Comparison of ENCODE assay signal across 8 mouse cellular contexts in the genomic region with DNA sequence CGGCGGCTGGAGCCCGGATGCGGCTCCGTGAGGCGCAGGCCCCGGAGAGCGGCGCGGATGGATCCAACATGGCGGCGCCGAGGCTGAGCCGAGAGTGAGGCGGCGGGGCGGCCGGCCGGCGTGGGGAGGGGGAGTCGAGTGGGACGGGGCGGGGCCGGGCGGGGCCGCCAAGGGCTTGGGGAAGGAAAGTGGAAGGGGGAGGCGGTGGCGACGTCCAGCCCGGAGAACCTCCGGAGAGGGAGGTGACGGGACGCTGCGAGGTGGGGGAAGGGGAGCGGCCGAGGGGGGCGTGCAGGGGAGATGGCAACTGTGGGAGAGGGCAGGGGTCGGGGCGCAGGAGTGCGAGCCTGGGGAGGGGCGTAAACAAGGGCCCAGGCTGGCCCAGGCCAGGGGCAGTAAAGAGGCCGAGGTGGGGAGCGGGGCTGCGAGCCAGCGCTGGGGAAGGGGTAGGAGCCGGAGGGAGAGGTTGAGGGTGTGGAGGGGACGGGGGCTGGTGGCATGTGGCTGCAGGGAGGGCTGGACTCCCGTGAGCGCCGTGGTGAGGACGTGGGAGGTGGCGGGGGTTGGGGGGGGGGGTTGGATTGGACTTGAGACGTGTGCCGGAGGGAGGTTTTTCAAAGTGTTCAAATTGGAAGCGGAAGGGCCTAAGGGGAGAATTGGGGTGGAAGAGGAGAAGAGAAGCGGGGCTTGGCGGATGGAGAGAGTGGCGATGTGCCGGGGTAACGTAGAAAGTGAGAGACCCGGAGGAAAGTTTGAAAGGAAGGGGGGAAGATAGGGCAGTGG. TPM values are rescaled to one million over a fixed set of nuclear protein-coding genes. Genes with fewer than 3 reads are reported as not detected.
A peak's percentile ranks its signal among the peaks of the same experiment; 100 is the strongest.
DNase-seq lines count a peak whose midpoint lies in the region; ATAC-seq and TF ChIP-seq lines count a peak whose summit lies in the region.

No protein-coding gene starts in this region.

- H3K36me3 ChIP-seq in forebrain, postnatal 0 days (ENCODE audit: insufficient read depth), result peaks cover 1% of the 10 kb centered on the region
- H3K36me3 ChIP-seq in kidney, embryonic 15.5 days, result peaks cover 23% of the 10 kb centered on the region
- no peaks in the 10 kb centered on the region; the same call in 1 of the 2 replicates for H3K36me3 ChIP-seq in stomach, postnatal 0 days (ENCODE audit: control insufficient read depth, insufficient read depth, low read length)

- peak; percentile 45 for ATAC-seq in frontal cortex, adult (ENCODE audit: low TSS enrichment)
- ATAC-seq in forebrain, postnatal 0 days, result peak; percentile 83
- ATAC-seq in kidney, embryonic 15.5 days (replicated peaks; ENCODE audit: low FRiP score), result peak; percentile 93
- ATAC-seq in megakaryocyte progenitor cell, adult 5-6 weeks (replicated peaks; ENCODE audit: poor library complexity), result peak; percentile 56
- ATAC-seq in stomach, postnatal 0 days (ENCODE audit: low FRiP score, low TSS enrichment), result peak; percentile 84

- TF ChIP-seq EP300 in stomach, postnatal 0 days (optimal IDR thresholded peaks at IDR 0.05), result no peak

- WGBS in forebrain, postnatal 0 days, result 1% methylated on average over 48 of the region's 61 CpGs
- 2% methylated on average over 58 of the region's 61 CpGs for WGBS in kidney, embryonic 15.5 days
- WGBS in stomach, postnatal 0 days, result 1% methylated on average over 49 of the region's 61 CpGs

- H3K9me3 ChIP-seq in forebrain, postnatal 0 days (ENCODE audit: low read length), result no peaks in the 10 kb centered on the region
- no peaks in the 10 kb centered on the region for H3K9me3 ChIP-seq in kidney, embryonic 15.5 days (replicated peaks)
- H3K9me3 ChIP-seq in stomach, postnatal 0 days (ENCODE audit: control insufficient read depth, low read length), result no peaks in the 10 kb centered on the region

- no peak for TF ChIP-seq CTCF in forebrain, postnatal 0 days (IDR thresholded peaks at IDR 0.05; ENCODE audit: low read depth)
- no peak for TF ChIP-seq CTCF in stomach, postnatal 0 days (IDR thresholded peaks at IDR 0.05; ENCODE audit: low read depth)

- peak overlapping the region; percentile 74 for H3K4me2 ChIP-seq in forebrain, postnatal 0 days (ENCODE audit: low read depth)
- peak overlapping the region; percentile 77 for H3K4me2 ChIP-seq in kidney, embryonic 15.5 days
- peak overlapping the region; percentile 84 for H3K4me2 ChIP-seq in stomach, postnatal 0 days (replicated peaks; ENCODE audit: low read depth)

- peak overlapping the region; percentile 98 for H3K4me3 ChIP-seq in forebrain, postnatal 0 days (ENCODE audit: low read depth, low read length)
- peak overlapping the region; percentile 91 for H3K4me3 ChIP-seq in kidney, embryonic 15.5 days (replicated peaks)
- H3K4me3 ChIP-seq in stomach, postnatal 0 days (ENCODE audit: low read depth, low read length), result peak overlapping the region; percentile 88

- H3K27ac ChIP-seq in forebrain, postnatal 0 days (ENCODE audit: low read depth, low read length), result peak overlapping the region; percentile 99
- peak overlapping the region; percentile 100 for H3K27ac ChIP-seq in kidney, embryonic 15.5 days
- peak overlapping the region; percentile 99 for H3K27ac ChIP-seq in stomach, postnatal 0 days (replicated peaks)

- peak overlapping the region; percentile 98 for H3K9ac ChIP-seq in forebrain, postnatal 0 days
- peak overlapping the region; percentile 99 for H3K9ac ChIP-seq in kidney, embryonic 15.5 days
- H3K9ac ChIP-seq in stomach, postnatal 0 days (ENCODE audit: low read length), result peak overlapping the region; percentile 93

- no peak for DNase-seq in frontal cortex, postnatal 25 days (ENCODE audit: low spot score in 2 of 2)
- peak; percentile 49 for DNase-seq in CD4-positive helper T cell, adult 2 months (ENCODE audit: low read depth, low spot score)
- peak; percentile 63 for DNase-seq in cerebellum, adult 8-10 months
- DNase-seq in forebrain, postnatal 0 days, result peak; percentile 37
- no peak for DNase-seq in stomach, postnatal 0 days (ENCODE audit: low spot score)

- no peaks in the 10 kb centered on the region for H3K27me3 ChIP-seq in forebrain, postnatal 0 days (ENCODE audit: insufficient read depth, low read length)
- H3K27me3 ChIP-seq in kidney, embryonic 15.5 days, result no peaks in the 10 kb centered on the region
- H3K27me3 ChIP-seq in stomach, postnatal 0 days (ENCODE audit: control insufficient read depth, insufficient read depth, low read length), result no peaks in the 10 kb centered on the region

- H3K4me1 ChIP-seq in forebrain, postnatal 0 days (ENCODE audit: insufficient read depth), result peaks cover 23% of the 10 kb centered on the region
- H3K4me1 ChIP-seq in kidney, embryonic 15.5 days, result peaks cover 41% of the 10 kb centered on the region
- H3K4me1 ChIP-seq in stomach, postnatal 0 days (replicated peaks; ENCODE audit: control insufficient read depth, insufficient read depth), result 0 out of 2 replicates have a peak, but pooled peaks cover 4% of the 10 kb centered on the region

RNA-seq across cellular contexts. Expression of a gene that starts 0.7 kb away (rescaled TPM):
- 22.5 and 31.1 TPM in 2 replicates for total RNA-seq in forebrain, postnatal 0 days (2014; rRNA removed)
- 42.2 and 44.6 TPM in 2 replicates for polyA plus RNA-seq in forebrain, postnatal 0 days (2015; fragmentation: Nextera tagmentation; extraction: Ambion mirVana)
- 53.1 and 55.7 TPM in 2 replicates for polyA plus RNA-seq in kidney, embryonic 15.5 days (2015; fragmentation: Nextera tagmentation; extraction: Ambion mirVana)
- 24.6 and 25.4 TPM in 2 replicates for total RNA-seq in megakaryocyte progenitor cell, adult 5-6 weeks (2015)
- total RNA-seq in megakaryocyte progenitor cell, adult 5-6 weeks (2017), result 11.6 and 18.6 TPM in 2 replicates
- 32.8 and 36.3 TPM in 2 replicates for polyA plus RNA-seq in stomach, postnatal 0 days (2015; fragmentation: Nextera tagmentation; extraction: Ambion mirVana)

RNA-seq across cellular contexts. Expression of a gene that starts 15.8 kb away (rescaled TPM):
- total RNA-seq in forebrain, postnatal 0 days (2014; rRNA removed), result 44.9 and 47.6 TPM in 2 replicates
- polyA plus RNA-seq in forebrain, postnatal 0 days (2015; fragmentation: Nextera tagmentation; extraction: Ambion mirVana), result 42.1 and 48.1 TPM in 2 replicates
- polyA plus RNA-seq in kidney, embryonic 15.5 days (2015; fragmentation: Nextera tagmentation; extraction: Ambion mirVana), result 47.8 and 50.5 TPM in 2 replicates
- total RNA-seq in megakaryocyte progenitor cell, adult 5-6 weeks (2015), result 7.6 and 9.8 TPM in 2 replicates
- 31.7 and 34.1 TPM in 2 replicates for total RNA-seq in megakaryocyte progenitor cell, adult 5-6 weeks (2017)
- 41.7 and 41.8 TPM in 2 replicates for polyA plus RNA-seq in stomach, postnatal 0 days (2015; fragmentation: Nextera tagmentation; extraction: Ambion mirVana)

RNA-seq across cellular contexts. Expression of a gene that starts 15.8 kb away (rescaled TPM):
- total RNA-seq in forebrain, postnatal 0 days (2014; rRNA removed), result 18.2 and 27.0 TPM in 2 replicates
- polyA plus RNA-seq in forebrain, postnatal 0 days (2015; fragmentation: Nextera tagmentation; extraction: Ambion mirVana), result 143 and 146 TPM in 2 replicates
- polyA plus RNA-seq in kidney, embryonic 15.5 days (2015; fragmentation: Nextera tagmentation; extraction: Ambion mirVana), result 122 and 130 TPM in 2 replicates
- total RNA-seq in megakaryocyte progenitor cell, adult 5-6 weeks (2015), result 50.2 and 52.3 TPM in 2 replicates
- 35.5 and 52.3 TPM in 2 replicates for total RNA-seq in megakaryocyte progenitor cell, adult 5-6 weeks (2017)
- polyA plus RNA-seq in stomach, postnatal 0 days (2015; fragmentation: Nextera tagmentation; extraction: Ambion mirVana), result 68.8 and 71.1 TPM in 2 replicates

RNA-seq across cellular contexts. Expression of a gene that starts 31.0 kb away (rescaled TPM):
- total RNA-seq in forebrain, postnatal 0 days (2014; rRNA removed), result 4.3 and 5.0 TPM in 2 replicates
- 5.1 and 6.9 TPM in 2 replicates for polyA plus RNA-seq in forebrain, postnatal 0 days (2015; fragmentation: Nextera tagmentation; extraction: Ambion mirVana)
- 2.6 TPM in 2 replicates for polyA plus RNA-seq in kidney, embryonic 15.5 days (2015; fragmentation: Nextera tagmentation; extraction: Ambion mirVana)
- total RNA-seq in megakaryocyte progenitor cell, adult 5-6 weeks (2015), result 0.96 TPM in 1 of 2 replicates, not detected in the other
- 0.33 and 0.71 TPM in 2 replicates for total RNA-seq in megakaryocyte progenitor cell, adult 5-6 weeks (2017)
- polyA plus RNA-seq in stomach, postnatal 0 days (2015; fragmentation: Nextera tagmentation; extraction: Ambion mirVana), result 0.86 and 1.2 TPM in 2 replicates

RNA-seq across cellular contexts. Expression of a gene that starts 34.8 kb away (rescaled TPM):
- total RNA-seq in forebrain, postnatal 0 days (2014; rRNA removed), result 96.6 and 123 TPM in 2 replicates
- polyA plus RNA-seq in forebrain, postnatal 0 days (2015; fragmentation: Nextera tagmentation; extraction: Ambion mirVana), result 133 and 150 TPM in 2 replicates
- 106 and 118 TPM in 2 replicates for polyA plus RNA-seq in kidney, embryonic 15.5 days (2015; fragmentation: Nextera tagmentation; extraction: Ambion mirVana)
- total RNA-seq in megakaryocyte progenitor cell, adult 5-6 weeks (2015), result 127 and 149 TPM in 2 replicates
- 93.2 and 115 TPM in 2 replicates for total RNA-seq in megakaryocyte progenitor cell, adult 5-6 weeks (2017)
- 134 and 135 TPM in 2 replicates for polyA plus RNA-seq in stomach, postnatal 0 days (2015; fragmentation: Nextera tagmentation; extraction: Ambion mirVana)

Comparison
In these comparisons a context has a peak if more than half of its experiments do, and no peak if none do; other contexts are left out.
1. DNase-seq: peak in CD4-positive helper T cell, adult 2 months (single experiment), cerebellum, adult 8-10 months (single experiment) and forebrain, postnatal 0 days (single experiment); none in frontal cortex, postnatal 25 days (0 of 2) and stomach, postnatal 0 days (single experiment).
2. Peak in every context shown above with its lines, with median percentiles within 50 percentile points of each other: ATAC-seq, H3K27ac ChIP-seq, H3K4me2 ChIP-seq, H3K4me3 ChIP-seq and H3K9ac ChIP-seq.